Mouse (Mus musculus) testis, adult 2 months (tissue): ENCODE results near the gene Shank2.

Source experiments
- CTCF ChIP-seq: fragments of 200-500 bp; IDR thresholded peaks from 2 replicates; pipeline ENCODE4 v1.5.1; 2012; ENCODE audit warnings: low read depth, mild to moderate bottlenecking, inconsistent platforms, low read length, moderate library complexity; ENCODE audit not compliant: control insufficient read depth, insufficient read depth, insufficient replicate concordance
- POLR2A ChIP-seq: fragments of 200-500 bp; IDR thresholded peaks from 2 replicates; pipeline ENCODE4 v1.6.1; 2012; ENCODE audit warnings: low read depth, mild to moderate bottlenecking, inconsistent platforms, low read length, moderate library complexity; ENCODE audit not compliant: control insufficient read depth

GRCm38 (mm10) chr7:143966621-143967020 lies 35.1 kb upstream of the Shank2 start:
- TF ChIP-seq CTCF (no peak), POLR2A (no peak)
